In genomic region chr12:17506117-17506993, GRCm38 (mm10) we compare ENCODE assay signal across 8 mouse cellular contexts. TPM values are rescaled to one million over a fixed set of nuclear protein-coding genes. Genes with fewer than 3 reads are reported as not detected.
DNase-seq lines count a peak whose midpoint lies in the region; ATAC-seq and TF ChIP-seq lines count a peak whose summit lies in the region.

No protein-coding gene starts in this region.

- no peaks in the 10 kb centered on the region for H3K9me3 ChIP-seq in lung, embryonic 14.5 days (ENCODE audit: low read depth, low read length)
- no peaks in the 10 kb centered on the region for H3K9me3 ChIP-seq in liver, embryonic 13.5 days (replicated peaks)
- H3K9me3 ChIP-seq in stomach, embryonic 15.5 days: no peaks in the 10 kb centered on the region

- 0 out of 2 replicates have a peak, but pooled peaks cover 3% of the 10 kb centered on the region for H3K4me1 ChIP-seq in lung, embryonic 14.5 days (ENCODE audit: insufficient read depth)
- peaks cover 62% of the 10 kb centered on the region for H3K4me1 ChIP-seq in liver, embryonic 13.5 days (replicated peaks)
- no peaks in the 10 kb centered on the region for H3K4me1 ChIP-seq in stomach, embryonic 15.5 days

- no peak for DNase-seq in lung, embryonic 14.5 days
- no peak for DNase-seq in lung, postnatal 36 days
- DNase-seq in c-Kit-positive CD71-positive TER-119-positive erythroid progenitor cells, embryonic 14.5 days (ENCODE audit: low spot score): peak; percentile 91
- peak; percentile 91 for DNase-seq in liver, embryonic 13.5 days
- DNase-seq in layer of hippocampus, postnatal 25 days (ENCODE audit: extremely low spot score in 1 of 2, low spot score in 1 of 2): no peak
- no peak for DNase-seq in kidney, postnatal 36 days
- no peak for DNase-seq in cerebellum, adult 11-12 months

- H3K27me3 ChIP-seq in lung, embryonic 14.5 days (ENCODE audit: insufficient read depth, low read length): no peaks in the 10 kb centered on the region
- peaks cover 34% of the 10 kb centered on the region for H3K27me3 ChIP-seq in liver, embryonic 13.5 days
- H3K27me3 ChIP-seq in stomach, embryonic 15.5 days (replicated peaks): no peaks in the 10 kb centered on the region

- H3K4me2 ChIP-seq in lung, embryonic 14.5 days: no peak overlapping the region
- H3K4me2 ChIP-seq in liver, embryonic 13.5 days: peak overlapping the region; percentile 67
- 0 out of 2 replicates have a peak overlapping the region, but pooled peaks have one; percentile 4 for H3K4me2 ChIP-seq in stomach, embryonic 15.5 days

- TF ChIP-seq CTCF in lung, embryonic 14.5 days (IDR thresholded peaks at IDR 0.05; ENCODE audit: low read depth): no peak

- H3K27ac ChIP-seq in lung, embryonic 14.5 days (ENCODE audit: low read depth): no peak overlapping the region
- H3K27ac ChIP-seq in liver, embryonic 13.5 days: peak overlapping the region; percentile 94
- peak overlapping the region; percentile 31; the same call in 1 of the 2 replicates for H3K27ac ChIP-seq in stomach, embryonic 15.5 days

- WGBS in lung, embryonic 14.5 days: 37% methylated on average over 5 of the region's 5 CpGs
- 33% methylated on average over 5 of the region's 5 CpGs for WGBS in liver, embryonic 13.5 days (ENCODE audit: insufficient replicate concordance)
- 42% methylated on average over 5 of the region's 5 CpGs for WGBS in stomach, embryonic 15.5 days

- H3K9ac ChIP-seq in lung, embryonic 14.5 days: no peak overlapping the region
- H3K9ac ChIP-seq in liver, embryonic 13.5 days: peak overlapping the region; percentile 70
- H3K9ac ChIP-seq in stomach, embryonic 15.5 days: no peak overlapping the region

- H3K36me3 ChIP-seq in lung, embryonic 14.5 days (ENCODE audit: insufficient read depth): no peaks in the 10 kb centered on the region
- no peaks in the 10 kb centered on the region for H3K36me3 ChIP-seq in liver, embryonic 13.5 days
- H3K36me3 ChIP-seq in stomach, embryonic 15.5 days: no peaks in the 10 kb centered on the region

- peak; percentile 75 for ATAC-seq in lung, embryonic 14.5 days (ENCODE audit: insufficient read depth)
- ATAC-seq in liver, embryonic 13.5 days (ENCODE audit: low read depth): peak; percentile 98
- ATAC-seq in stomach, embryonic 15.5 days (ENCODE audit: insufficient read depth, low FRiP score, low read depth): peak; percentile 97

- H3K4me3 ChIP-seq in lung, embryonic 14.5 days (ENCODE audit: low read depth, low read length): no peak overlapping the region
- H3K4me3 ChIP-seq in liver, embryonic 13.5 days (replicated peaks): peak overlapping the region; percentile 36
- no peak overlapping the region for H3K4me3 ChIP-seq in stomach, embryonic 15.5 days (replicated peaks)

RNA-seq across cellular contexts. Expression of gene Odc1, which starts 38.2 kb away (rescaled TPM):
- 270 and 273 TPM in 2 replicates for polyA plus RNA-seq in lung, embryonic 14.5 days (2014; fragmentation: Nextera tagmentation; extraction: Ambion mirVana)
- 465 and 535 TPM in 2 replicates for polyA plus RNA-seq in liver, embryonic 13.5 days (2015; fragmentation: Nextera tagmentation; extraction: Ambion mirVana)
- polyA plus RNA-seq in stomach, embryonic 15.5 days (2015; fragmentation: Nextera tagmentation; extraction: Ambion mirVana): 201 and 209 TPM in 2 replicates
- total RNA-seq in layer of hippocampus, postnatal 25 days (2021): 10 to 100 TPM; 71.6 to 84.0 TPM

Comparison
In these comparisons a context has a peak if more than half of its experiments do, and no peak if none do; other contexts are left out.
1. DNase-seq: peak in c-Kit-positive CD71-positive TER-119-positive erythroid progenitor cells, embryonic 14.5 days (single experiment) and liver, embryonic 13.5 days (single experiment); none in lung, embryonic 14.5 days (single experiment), lung, postnatal 36 days (single experiment), layer of hippocampus, postnatal 25 days (0 of 2), kidney, postnatal 36 days (0 of 2) and cerebellum, adult 11-12 months (single experiment).
2. Peak in every context shown above with its lines, with median percentiles within 50 percentile points of each other: ATAC-seq.